Mouse (Mus musculus): ENCODE measurements around the gene Ccdc63. TPM values are rescaled to one million over a fixed set of nuclear protein-coding genes. Genes with fewer than 3 reads are reported as not detected.
A peak's percentile ranks its signal among the peaks of the same experiment; 100 is the strongest.

Ccdc63 gene
- total and polyA plus RNA-seq, 3 experiments: 0.08 to 0.16 TPM; not detected in 1

DNA sequence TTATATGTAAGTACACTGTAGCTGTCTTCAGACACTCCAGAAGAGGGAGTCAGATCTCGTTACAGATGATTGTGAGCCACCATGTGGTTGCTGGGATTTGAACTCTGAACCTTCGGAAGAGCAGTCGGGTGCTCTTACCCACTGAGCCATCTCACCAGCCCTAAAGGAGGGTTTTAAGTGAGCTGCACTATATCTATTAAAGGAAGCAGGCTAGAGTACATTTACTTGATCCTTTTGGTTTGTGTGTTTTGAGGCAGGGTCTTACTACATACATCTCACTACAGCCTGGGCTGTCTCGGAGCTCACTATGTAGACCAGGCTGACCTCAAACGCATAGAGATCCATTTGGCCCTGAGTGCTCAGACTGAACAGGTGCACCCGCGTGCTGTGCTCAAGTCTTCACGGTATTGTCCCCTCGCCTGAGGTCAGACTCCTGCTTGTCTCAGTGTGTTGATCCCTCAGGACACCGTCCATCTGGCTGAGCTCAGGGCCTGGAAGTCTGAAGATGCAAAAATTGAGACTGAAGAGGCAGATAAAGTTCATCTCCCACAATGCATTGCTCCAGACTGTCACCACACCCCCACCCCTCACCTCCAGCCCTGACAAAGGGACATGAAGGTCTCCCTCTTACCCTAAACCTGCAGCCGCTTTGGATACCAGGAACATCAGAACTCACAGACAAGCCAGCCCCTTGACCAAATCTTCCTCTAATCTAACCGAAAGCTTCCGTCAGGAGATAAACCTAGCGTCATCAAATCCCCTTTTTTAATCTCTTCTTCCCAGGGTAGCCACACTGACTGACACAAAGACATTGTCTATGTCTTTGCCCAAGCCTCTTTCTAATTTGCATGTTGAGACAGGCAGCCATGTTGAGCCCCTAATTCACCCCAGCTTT, 6.0 kb downstream of the Ccdc63 start:
- WGBS: 93% methylated on average over 14 of the region's 14 CpGs
- Histone ChIP-seq H3K9ac (ENCODE audit: low read depth, low read length) (no peak overlapping the region), H3K4me1 (ENCODE audit: control insufficient read depth, insufficient read depth, low read length) (peaks cover 18% of the 10 kb centered on the region), H3K27ac (no peak overlapping the region), H3K4me3 (no peak overlapping the region), H3K27me3 (ENCODE audit: control insufficient read depth, insufficient read depth, low read length) (no peaks in the 10 kb centered on the region), H3K36me3 (ENCODE audit: control insufficient read depth, insufficient read depth, low read length) (no peaks in the 10 kb centered on the region), H3K79me2 (replicated peaks; ENCODE audit: control insufficient read depth, insufficient read depth, low read length) (no peaks in the 10 kb centered on the region)
- peak in 1 of 2 experiments; percentile 17 for DNase-seq
- intact Hi-C loops (cut with DNase I): loop anchor here (5.0 kb wide), 2 partner anchors 108 to 128 kb away; partner anchors contain the start of gene Tctn1
- no peak for TF ChIP-seq EP300 (IDR thresholded peaks at IDR 0.05; ENCODE audit: insufficient read depth, low read depth, low read length)
- no peak for TF ChIP-seq CTCF (IDR thresholded peaks at IDR 0.05)
- TF ChIP-seq POLR2A (IDR thresholded peaks at IDR 0.05; ENCODE audit: insufficient read depth, low read depth, low read length): no peak

DNA sequence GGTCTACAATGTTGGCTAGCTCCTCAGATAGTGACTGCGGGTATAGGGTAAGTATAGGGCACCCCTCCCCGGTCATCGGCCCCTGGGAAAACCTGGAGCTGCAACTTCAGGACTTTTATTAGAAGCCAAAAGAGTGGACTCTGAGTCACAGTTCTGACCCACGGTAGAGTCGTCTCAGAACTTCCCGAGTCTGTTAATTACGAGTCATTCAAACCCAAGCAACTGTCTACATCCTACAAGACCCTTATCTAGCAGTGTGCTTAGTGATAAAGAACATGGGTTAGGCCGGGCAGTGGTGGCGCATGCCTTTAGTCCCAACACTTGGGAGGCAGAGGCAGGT, 7.6 kb downstream of the Ccdc63 start:
- no peaks in the 10 kb centered on the region for H3K79me2 ChIP-seq (replicated peaks; ENCODE audit: control insufficient read depth, insufficient read depth, low read length)
- DNase-seq: peak in 1 of 2 experiments; percentile 12
- H3K36me3 ChIP-seq (ENCODE audit: control insufficient read depth, insufficient read depth, low read length): no peaks in the 10 kb centered on the region
- no peaks in the 10 kb centered on the region for H3K27me3 ChIP-seq (ENCODE audit: control insufficient read depth, insufficient read depth, low read length)
- no peak overlapping the region for H3K27ac ChIP-seq
- H3K4me1 ChIP-seq (ENCODE audit: control insufficient read depth, insufficient read depth, low read length): peaks cover 18% of the 10 kb centered on the region
- no peak overlapping the region for H3K9ac ChIP-seq (ENCODE audit: low read depth, low read length)
- H3K4me3 ChIP-seq: no peak overlapping the region
- TF ChIP-seq EP300 (IDR thresholded peaks at IDR 0.05; ENCODE audit: insufficient read depth, low read depth, low read length): no peak
- TF ChIP-seq POLR2A (IDR thresholded peaks at IDR 0.05; ENCODE audit: insufficient read depth, low read depth, low read length): no peak
- no peak for TF ChIP-seq CTCF (IDR thresholded peaks at IDR 0.05)
- 84% methylated on average over 9 of the region's 9 CpGs for WGBS
- intact Hi-C loops (cut with DNase I): loop anchor here (5.0 kb wide), 2 partner anchors 109 to 129 kb away; partner anchors contain the start of gene Tctn1

DNA sequence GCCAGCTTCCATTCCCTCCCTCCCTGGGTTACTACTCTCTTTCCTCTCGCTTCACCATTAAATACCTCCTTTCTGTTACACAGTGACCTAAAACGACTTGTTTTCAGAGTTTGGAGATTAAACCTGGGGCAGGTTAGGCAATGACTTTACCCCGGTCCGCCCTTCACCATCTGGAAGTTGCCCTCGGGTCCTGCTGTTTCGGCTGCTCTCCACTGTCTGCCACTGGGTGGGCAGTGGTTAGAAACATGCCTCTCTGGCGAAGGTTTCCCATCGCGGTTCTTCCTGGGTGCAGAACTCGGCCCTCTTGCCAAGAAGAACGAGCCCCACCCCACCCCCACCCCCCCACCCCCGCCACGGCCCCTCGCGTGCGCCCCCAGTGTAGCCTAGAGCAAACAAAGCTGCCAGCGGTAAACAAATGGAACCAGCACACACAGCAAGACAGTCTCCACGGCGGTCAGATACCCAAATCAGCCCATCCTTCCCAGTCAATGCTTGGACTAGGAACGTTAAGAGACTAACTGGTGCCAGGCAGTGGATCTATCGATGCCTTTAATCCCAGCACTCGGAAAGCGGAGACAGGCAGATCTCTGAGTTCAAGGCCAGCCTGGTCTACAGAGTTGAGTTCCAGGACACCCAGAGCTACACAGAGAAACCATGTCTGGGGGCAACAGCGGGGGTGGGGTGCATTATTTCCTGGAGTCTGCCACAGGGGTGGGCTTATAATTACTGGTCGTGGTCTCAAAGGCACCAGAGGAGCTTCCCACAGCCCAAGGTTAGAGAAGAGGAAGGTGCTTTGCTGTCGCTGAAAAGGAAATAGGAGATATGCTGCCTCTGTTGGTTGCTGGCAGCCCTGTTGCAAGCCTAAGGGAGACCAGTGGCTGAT, 8.2 kb downstream of the Ccdc63 start:
- H3K27me3 ChIP-seq (ENCODE audit: control insufficient read depth, insufficient read depth, low read length): no peaks in the 10 kb centered on the region
- H3K79me2 ChIP-seq (replicated peaks; ENCODE audit: control insufficient read depth, insufficient read depth, low read length): no peaks in the 10 kb centered on the region
- DNase-seq: peak in 1 of 2 experiments; percentile 21
- intact Hi-C loops (cut with DNase I): loop anchor here (5.0 kb wide), 2 partner anchors 110 to 130 kb away; partner anchors contain the start of gene Tctn1
- 30% methylated on average over 26 of the region's 26 CpGs for WGBS
- no peaks in the 10 kb centered on the region for H3K36me3 ChIP-seq (ENCODE audit: control insufficient read depth, insufficient read depth, low read length)
- peak overlapping the region; percentile 12; the same call in 1 of the 2 replicates for H3K27ac ChIP-seq
- peak overlapping the region; percentile 76 for H3K9ac ChIP-seq (ENCODE audit: low read depth, low read length)
- peak overlapping the region; percentile 56 for H3K4me3 ChIP-seq
- TF ChIP-seq CTCF (IDR thresholded peaks at IDR 0.05) (no peak), POLR2A (IDR thresholded peaks at IDR 0.05; ENCODE audit: insufficient read depth, low read depth, low read length) (no peak)
- H3K4me1 ChIP-seq (ENCODE audit: control insufficient read depth, insufficient read depth, low read length): peaks cover 18% of the 10 kb centered on the region

DNA sequence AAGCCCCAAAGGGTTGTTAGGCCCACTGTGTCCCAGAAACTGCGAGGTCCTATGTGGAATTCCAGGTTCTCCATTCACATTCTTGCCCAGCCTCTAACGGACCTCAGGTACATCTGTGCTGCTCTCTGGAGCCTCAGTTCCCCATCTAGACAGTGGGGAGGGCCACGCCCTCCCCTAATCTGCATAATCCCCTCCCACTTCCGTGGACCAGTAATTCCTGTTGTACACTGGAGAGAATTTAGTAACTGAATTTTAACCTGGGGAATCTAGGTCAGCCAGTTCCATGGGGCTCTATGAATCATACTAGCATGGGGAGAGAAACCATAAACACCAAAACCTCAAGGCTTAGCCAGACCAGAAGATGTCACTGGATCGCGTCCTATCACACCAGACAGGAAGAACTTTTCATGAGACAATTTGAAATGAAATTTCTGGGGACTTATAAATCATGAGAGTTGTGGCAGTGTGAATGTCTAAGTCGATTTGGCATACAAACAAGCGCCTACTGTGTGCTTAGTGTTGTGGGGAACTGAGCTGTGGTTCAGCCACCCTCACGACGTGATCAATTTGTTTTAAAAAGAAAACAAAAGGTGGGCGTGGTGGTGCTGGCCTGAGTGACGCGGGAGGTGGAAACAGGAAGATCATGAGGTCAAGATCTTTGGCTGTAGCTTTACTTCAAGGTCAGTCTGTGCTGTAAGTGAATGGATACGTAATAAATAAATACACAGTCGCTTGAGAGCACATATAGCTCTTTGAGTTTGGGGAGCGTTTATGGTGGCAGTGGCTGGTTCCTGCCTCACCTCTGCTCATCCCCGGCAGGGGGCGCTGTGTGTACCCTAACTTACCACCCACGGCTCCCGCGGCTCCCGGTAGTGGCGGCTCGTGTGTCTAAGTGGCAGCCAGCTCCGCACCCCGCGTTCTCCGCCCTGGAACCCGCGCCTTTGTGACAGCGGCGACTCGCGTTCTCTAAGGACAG, 9.3 kb downstream of the Ccdc63 start:
- TF ChIP-seq CTCF (IDR thresholded peaks at IDR 0.05) (peak; percentile 92; the same call in 1 of the 2 replicates), POLR2A (IDR thresholded peaks at IDR 0.05; ENCODE audit: insufficient read depth, low read depth, low read length) (no peak)
- Histone ChIP-seq H3K27me3 (ENCODE audit: control insufficient read depth, insufficient read depth, low read length) (no peaks in the 10 kb centered on the region), H3K79me2 (replicated peaks; ENCODE audit: control insufficient read depth, insufficient read depth, low read length) (no peaks in the 10 kb centered on the region), H3K9ac (ENCODE audit: low read depth, low read length) (peak overlapping the region; percentile 76), H3K27ac (peak overlapping the region; percentile 12; the same call in 1 of the 2 replicates), H3K36me3 (ENCODE audit: control insufficient read depth, insufficient read depth, low read length) (no peaks in the 10 kb centered on the region), H3K4me3 (peak overlapping the region; percentile 56), H3K4me1 (ENCODE audit: control insufficient read depth, insufficient read depth, low read length) (peaks cover 12% of the 10 kb centered on the region)
- intact Hi-C loops (cut with DNase I): loop anchor here (2.0 to 5.0 kb wide), 3 partner anchors 111 to 213 kb away; partner anchors contain the start of gene Tctn1
- DNase-seq: peak; percentile 89 to 92
- WGBS: 8% methylated on average over 34 of the region's 34 CpGs

Data from heart, adult 2 months (tissue).